Mouse (Mus musculus) embryonic facial prominence, embryonic 12.5 days (tissue): ENCODE measurements at regions not wholly inside any gene's neighbourhood (a gene's known extent, or its start where the extent isn't known, plus 50 kb on each side); places are given as distances from the start of the nearest gene placed in this dataset.

ENCODE experiments used
- ATAC-seq: fragments of 200-750 bp; cut with Nextera tagmentation; 2 replicates; pipeline ENCODE4 v1.8.0; 2017; ENCODE audit not compliant: insufficient number of reproducible peaks, insufficient read depth, low FRiP score, low TSS enrichment
- H3K27ac ChIP-seq: fragments of 300-500 bp; sonication (generic); 2 replicates; pipeline ENCODE4 v1.5.1; 2016; ENCODE audit warnings: mild to moderate bottlenecking
- H3K27me3 ChIP-seq: fragments of 300-500 bp; sonication (generic); 2 replicates; pipeline ENCODE4 v1.6.1; 2016; ENCODE audit warnings: mild to moderate bottlenecking, moderate library complexity
- H3K36me3 ChIP-seq: fragments of 300-500 bp; sonication (generic); 2 replicates; pipeline ENCODE4 v1.6.1; 2016; ENCODE audit warnings: mild to moderate bottlenecking
- H3K4me1 ChIP-seq: fragments of 300-500 bp; sonication (generic); 2 replicates; pipeline ENCODE4 v1.6.1; 2016
- H3K4me2 ChIP-seq: fragments of 300-500 bp; sonication (generic); replicated peaks from 2 replicates; pipeline ENCODE4 v1.6.1; 2016; ENCODE audit warnings: mild to moderate bottlenecking, moderate library complexity
- H3K4me3 ChIP-seq: fragments of 300-500 bp; sonication (generic); 2 replicates; pipeline ENCODE4 v1.5.1; 2016; ENCODE audit warnings: mild to moderate bottlenecking
- H3K9ac ChIP-seq: fragments of 300-500 bp; sonication (generic); 2 replicates; pipeline ENCODE4 v1.6.1; 2016; ENCODE audit warnings: mild to moderate bottlenecking, moderate library complexity
- H3K9me3 ChIP-seq: fragments of 300-500 bp; sonication (generic); 2 replicates; pipeline ENCODE4 v1.6.1; 2016; ENCODE audit warnings: mild to moderate bottlenecking, moderate library complexity
- WGBS: fragments of 180-500 bp; shearing (Covaris S2); methylation state at CpG from one replicate; pipeline ENCODE4 v1.1.7; 2016; 5-methylcytosine and 5-hydroxymethylcytosine counted together

- Histone ChIP-seq H3K27ac (no peak overlapping the region), H3K4me2 (no peak overlapping the region), H3K9ac (no peak overlapping the region), H3K4me3 (no peak overlapping the region), H3K4me1 (no peaks in the 10 kb centered on the region), H3K27me3 (no peaks in the 10 kb centered on the region), H3K36me3 (no peaks in the 10 kb centered on the region), H3K9me3 (no peaks in the 10 kb centered on the region)
- ATAC-seq: no peak
These were observed 90.5 kb upstream of the Cblb start for GRCm38 (mm10) chr16:51940574-51940973.

- H3K27ac ChIP-seq: no peak overlapping the region
- no peak for ATAC-seq
- no peaks in the 10 kb centered on the region for H3K9me3 ChIP-seq
- H3K9ac ChIP-seq: no peak overlapping the region
- H3K27me3 ChIP-seq: no peaks in the 10 kb centered on the region
- no peak overlapping the region for H3K4me2 ChIP-seq
- WGBS: 88% methylated on average over 9 of the region's 9 CpGs
- H3K36me3 ChIP-seq: no peaks in the 10 kb centered on the region
- no peaks in the 10 kb centered on the region for H3K4me1 ChIP-seq
- H3K4me3 ChIP-seq: no peak overlapping the region
These were observed 88.4 kb upstream of the Cblb start for GRCm38 (mm10) chr16:51942431-51943130.

GRCm38 (mm10) chr16:51967051-51967845 lies 63.8 kb upstream of the Cblb start:
- no peak for ATAC-seq
- 84% methylated on average over 6 of the region's 6 CpGs for WGBS
- H3K36me3 ChIP-seq: no peaks in the 10 kb centered on the region

More at GRCm38 (mm10) chr16:51967051-51967845, 63.8 kb upstream of the Cblb start:
- no peak overlapping the region for H3K9ac ChIP-seq
- H3K4me1 ChIP-seq: no peaks in the 10 kb centered on the region
- H3K9me3 ChIP-seq: no peaks in the 10 kb centered on the region
- H3K27me3 ChIP-seq: no peaks in the 10 kb centered on the region
- no peak overlapping the region for H3K27ac ChIP-seq
- no peak overlapping the region for H3K4me3 ChIP-seq
- H3K4me2 ChIP-seq: no peak overlapping the region
